Comparison of ENCODE assay signal across 22 mouse cellular contexts in genomic region chr10:87750321-87750720, GRCm38 (mm10).
DNase-seq lines count a peak whose midpoint lies in the region; ATAC-seq and TF ChIP-seq lines count a peak whose summit lies in the region.
"Had no signal": no experiment of that assay in that cellular context is flagged by ENCODE, and none has a peak within 500 bp of the region (broad histone marks: within the 10 kb centered on the region; RNA-seq: fewer than 3 reads in every experiment).

No protein-coding gene starts in this region.

- H3K9me3 ChIP-seq in kidney, embryonic 16.5 days (ENCODE audit: low read length), result no peaks in the 10 kb centered on the region
- no peaks in the 10 kb centered on the region for H3K9me3 ChIP-seq in stomach, postnatal 0 days (ENCODE audit: control insufficient read depth, low read length)
- H3K9me3 ChIP-seq in heart, embryonic 12.5 days (replicated peaks), result no peaks in the 10 kb centered on the region
- H3K9me3 ChIP-seq: embryonic facial prominence, embryonic 12.5 days; forebrain, embryonic 12.5 days; hindbrain, embryonic 12.5 days; limb, embryonic 10.5 days; liver, embryonic 15.5 days had no signal

- no peaks in the 10 kb centered on the region for H3K4me1 ChIP-seq in kidney, adult 2 months (ENCODE audit: control insufficient read depth, insufficient read depth, low read length)
- no peaks in the 10 kb centered on the region for H3K4me1 ChIP-seq in kidney, embryonic 16.5 days (ENCODE audit: insufficient read depth, low read length)
- 0 out of 2 replicates have a peak, but pooled peaks cover 3% of the 10 kb centered on the region for H3K4me1 ChIP-seq in stomach, postnatal 0 days (replicated peaks; ENCODE audit: control insufficient read depth, insufficient read depth)
- H3K4me1 ChIP-seq in heart, embryonic 12.5 days (replicated peaks), result no peaks in the 10 kb centered on the region
- H3K4me1 ChIP-seq: embryonic facial prominence, embryonic 12.5 days; forebrain, embryonic 12.5 days; hindbrain, embryonic 12.5 days; limb, embryonic 10.5 days; liver, embryonic 15.5 days had no signal

- DNase-seq in adrenal gland, postnatal 25 days, result peak; percentile 2
- no peak for DNase-seq in adrenal gland, adult 18-20 months (ENCODE audit: low spot score in 2 of 2)
- peak; percentile 53 for DNase-seq in kidney, adult 2 months
- DNase-seq in brain, adult 2 months (ENCODE audit: low read depth, low spot score), result peak; percentile 21
- DNase-seq in stomach, postnatal 0 days (ENCODE audit: low spot score), result no peak
- DNase-seq: cerebellum, adult 11-12 months; cerebellum, postnatal 10 days; liver; lung, postnatal 4 days; midbrain, embryonic 14.5 days; thymus, adult 2 months; thymus, postnatal 4 days had no signal

- H3K4me2 ChIP-seq in kidney, embryonic 16.5 days (replicated peaks; ENCODE audit: low read depth, low read length), result no peak overlapping the region
- no peak overlapping the region for H3K4me2 ChIP-seq in stomach, postnatal 0 days (replicated peaks; ENCODE audit: low read depth)
- no peak overlapping the region for H3K4me2 ChIP-seq in heart, embryonic 12.5 days
- H3K4me2 ChIP-seq: embryonic facial prominence, embryonic 12.5 days; forebrain, embryonic 12.5 days; hindbrain, embryonic 12.5 days; liver, embryonic 15.5 days had no signal

- no peak overlapping the region for H3K4me3 ChIP-seq in kidney, adult 2 months (ENCODE audit: insufficient read depth, low read depth, low read length)
- no peak overlapping the region for H3K4me3 ChIP-seq in kidney, embryonic 16.5 days (ENCODE audit: low read length)
- H3K4me3 ChIP-seq in stomach, postnatal 0 days (ENCODE audit: low read depth, low read length), result no peak overlapping the region
- H3K4me3 ChIP-seq in heart, embryonic 12.5 days, result no peak overlapping the region
- H3K4me3 ChIP-seq: embryonic facial prominence, embryonic 12.5 days; erythroblast, embryonic 14.5 days; forebrain, embryonic 12.5 days; hindbrain, embryonic 12.5 days; layer of hippocampus, adult 2 months; limb, embryonic 10.5 days; liver, embryonic 15.5 days had no signal

- no peaks in the 10 kb centered on the region for H3K36me3 ChIP-seq in kidney, adult 2 months (ENCODE audit: control insufficient read depth, insufficient read depth, low read length)
- no peaks in the 10 kb centered on the region for H3K36me3 ChIP-seq in kidney, embryonic 16.5 days (ENCODE audit: insufficient read depth, low read length)
- H3K36me3 ChIP-seq in stomach, postnatal 0 days (ENCODE audit: control insufficient read depth, insufficient read depth, low read length), result no peaks in the 10 kb centered on the region
- H3K36me3 ChIP-seq in heart, embryonic 12.5 days, result no peaks in the 10 kb centered on the region
- H3K36me3 ChIP-seq: embryonic facial prominence, embryonic 12.5 days; forebrain, embryonic 12.5 days; hindbrain, embryonic 12.5 days; limb, embryonic 10.5 days; liver, embryonic 15.5 days had no signal

- no peak for TF ChIP-seq POLR2A in kidney, adult 2 months (IDR thresholded peaks at IDR 0.05; ENCODE audit: low read depth, low read length)

- H3K9ac ChIP-seq in kidney, embryonic 16.5 days (replicated peaks; ENCODE audit: low read length), result no peak overlapping the region
- H3K9ac ChIP-seq in stomach, postnatal 0 days (ENCODE audit: low read length), result no peak overlapping the region
- no peak overlapping the region for H3K9ac ChIP-seq in heart, embryonic 12.5 days
- H3K9ac ChIP-seq: embryonic facial prominence, embryonic 12.5 days; forebrain, embryonic 12.5 days; hindbrain, embryonic 12.5 days; liver, embryonic 15.5 days had no signal

- no peak for TF ChIP-seq CTCF in kidney, adult 2 months (conservative IDR thresholded peaks at IDR 0.05; ENCODE audit: insufficient read depth, insufficient read length, low read depth, low read length)
- TF ChIP-seq CTCF in stomach, postnatal 0 days (IDR thresholded peaks at IDR 0.05; ENCODE audit: low read depth), result no peak

- no peaks in the 10 kb centered on the region; the same call in 1 of the 2 replicates for H3K27me3 ChIP-seq in kidney, adult 2 months (replicated peaks; ENCODE audit: control insufficient read depth, insufficient read depth, low read length)
- H3K27me3 ChIP-seq in kidney, embryonic 16.5 days (ENCODE audit: insufficient read depth, low read length), result no peaks in the 10 kb centered on the region
- H3K27me3 ChIP-seq in stomach, postnatal 0 days (ENCODE audit: control insufficient read depth, insufficient read depth, low read length), result no peaks in the 10 kb centered on the region
- H3K27me3 ChIP-seq in heart, embryonic 12.5 days (replicated peaks), result no peaks in the 10 kb centered on the region
- H3K27me3 ChIP-seq: embryonic facial prominence, embryonic 12.5 days; forebrain, embryonic 12.5 days; hindbrain, embryonic 12.5 days; liver, embryonic 15.5 days had no signal

- TF ChIP-seq EP300 in stomach, postnatal 0 days (optimal IDR thresholded peaks at IDR 0.05), result no peak

- H3K27ac ChIP-seq in kidney, adult 2 months (ENCODE audit: insufficient read depth, low read depth, low read length), result no peak overlapping the region
- no peak overlapping the region for H3K27ac ChIP-seq in kidney, embryonic 16.5 days (ENCODE audit: low read length)
- H3K27ac ChIP-seq in stomach, postnatal 0 days (replicated peaks), result 0 out of 2 replicates have a peak overlapping the region, but pooled peaks have one; percentile 18
- H3K27ac ChIP-seq in heart, embryonic 12.5 days (ENCODE audit: poor library complexity, severe bottlenecking), result no peak overlapping the region
- H3K27ac ChIP-seq: embryonic facial prominence, embryonic 12.5 days; forebrain, embryonic 12.5 days; hindbrain, embryonic 12.5 days; layer of hippocampus, adult 2 months; limb, embryonic 10.5 days; liver, embryonic 15.5 days had no signal

- ATAC-seq in kidney, embryonic 16.5 days (ENCODE audit: low FRiP score, low TSS enrichment), result no peak
- ATAC-seq in stomach, postnatal 0 days (ENCODE audit: low FRiP score, low TSS enrichment), result no peak
- no peak for ATAC-seq in heart, embryonic 12.5 days (ENCODE audit: insufficient number of reproducible peaks, low FRiP score)
- ATAC-seq: intestine, postnatal 0 days had no signal

Comparison
In these comparisons a context has a peak if more than half of its experiments do, and no peak if none do; other contexts are left out.
1. DNase-seq: peak in adrenal gland, postnatal 25 days (single experiment), kidney, adult 2 months (single experiment) and brain, adult 2 months (single experiment); none in adrenal gland, adult 18-20 months (0 of 2) and stomach, postnatal 0 days (single experiment).